Mouse (Mus musculus) stomach, embryonic 15.5 days (tissue): ENCODE data around the gene Rab40c. TPM values are rescaled to one million over a fixed set of nuclear protein-coding genes. Genes with fewer than 3 reads are reported as not detected.

Source experiments
- ATAC-seq: fragments of 200-750 bp; cut with Nextera tagmentation; 2 replicates; pipeline ENCODE4 v1.8.0; 2017; ENCODE audit warnings: low read depth, moderate number of reproducible peaks, moderate TSS enrichment; ENCODE audit not compliant: insufficient read depth, low FRiP score
- H3K27ac ChIP-seq: fragments of 300-500 bp; sonication (generic); 2 replicates; pipeline ENCODE4 v1.5.1; 2015; ENCODE audit warnings: mild to moderate bottlenecking, inconsistent platforms
- H3K27me3 ChIP-seq: fragments of 300-500 bp; sonication (generic); replicated peaks from 2 replicates; pipeline ENCODE4 v1.6.1; 2015; ENCODE audit warnings: inconsistent platforms
- H3K36me3 ChIP-seq: fragments of 300-500 bp; sonication (generic); 2 replicates; pipeline ENCODE4 v1.6.1; 2015; ENCODE audit warnings: inconsistent platforms
- H3K4me1 ChIP-seq: fragments of 300-500 bp; sonication (generic); 2 replicates; pipeline ENCODE4 v1.6.1; 2015; ENCODE audit warnings: inconsistent platforms
- H3K4me2 ChIP-seq: fragments of 300-500 bp; sonication (generic); 2 replicates; pipeline ENCODE4 v1.6.1; 2015; ENCODE audit warnings: mild to moderate bottlenecking, inconsistent platforms
- H3K4me3 ChIP-seq: fragments of 300-500 bp; sonication (generic); replicated peaks from 2 replicates; pipeline ENCODE4 v1.5.1; 2015; ENCODE audit warnings: inconsistent platforms
- H3K9ac ChIP-seq: fragments of 300-500 bp; sonication (generic); 2 replicates; pipeline ENCODE4 v1.6.1; 2015; ENCODE audit warnings: inconsistent platforms
- H3K9me3 ChIP-seq: fragments of 300-500 bp; sonication (generic); 2 replicates; pipeline ENCODE4 v1.6.1; 2016; ENCODE audit warnings: inconsistent platforms
- WGBS: fragments of 180-500 bp; shearing (Covaris S2); methylation state at CpG from one replicate; pipeline ENCODE4 v1.1.7; 2015; 5-methylcytosine and 5-hydroxymethylcytosine counted together
- polyA plus RNA-seq: library from polyadenylated mRNA; unstranded; fragments of >200 nt; fragmentation: Nextera tagmentation; extraction: Ambion mirVana; gene quantifications from 2 replicates; pipeline ENCODE4 v1.2.1, GENCODE M21; 2015

Rab40c gene
- 27.1 and 27.3 TPM in 2 replicates for polyA plus RNA-seq

- H3K9ac ChIP-seq, result peak within 1 kb of the TSS; percentile 88
- under 1% methylated on average over 55 of the region's 78 CpGs for WGBS
- ATAC-seq, result no peak
- no peaks in the 10 kb centered on the region for H3K27me3 ChIP-seq
- peak within 1 kb of the TSS; percentile 98 for H3K27ac ChIP-seq
- H3K36me3 ChIP-seq, result no peaks in the 10 kb centered on the region
- H3K4me1 ChIP-seq, result peaks cover 19% of the 10 kb centered on the region
- peak within 1 kb of the TSS; percentile 83 for H3K4me2 ChIP-seq
- H3K9me3 ChIP-seq, result no peaks in the 10 kb centered on the region
- H3K4me3 ChIP-seq, result peak within 1 kb of the TSS; percentile 92
These were observed at the start of gene Rab40c for GRCm38 (mm10) chr17:25919144-25919785. TSS of gene Rab40c (minus strand) at chr17:25919727.

GRCm38 (mm10) chr17:25968176-25968575 lies 48.6 kb upstream of the Rab40c start:
- Histone ChIP-seq H3K4me1 (0 out of 2 replicates have a peak, but pooled peaks cover 7% of the 10 kb centered on the region), H3K27me3 (no peaks in the 10 kb centered on the region), H3K9me3 (no peaks in the 10 kb centered on the region), H3K4me2 (no peak overlapping the region), H3K4me3 (no peak overlapping the region), H3K27ac (peak overlapping the region; percentile 36; the same call in 1 of the 2 replicates), H3K9ac (no peak overlapping the region), H3K36me3 (no peaks in the 10 kb centered on the region)
- ATAC-seq, result peak; percentile 82
- 82% methylated on average over 1 of the region's 1 CpGs for WGBS

DNA sequence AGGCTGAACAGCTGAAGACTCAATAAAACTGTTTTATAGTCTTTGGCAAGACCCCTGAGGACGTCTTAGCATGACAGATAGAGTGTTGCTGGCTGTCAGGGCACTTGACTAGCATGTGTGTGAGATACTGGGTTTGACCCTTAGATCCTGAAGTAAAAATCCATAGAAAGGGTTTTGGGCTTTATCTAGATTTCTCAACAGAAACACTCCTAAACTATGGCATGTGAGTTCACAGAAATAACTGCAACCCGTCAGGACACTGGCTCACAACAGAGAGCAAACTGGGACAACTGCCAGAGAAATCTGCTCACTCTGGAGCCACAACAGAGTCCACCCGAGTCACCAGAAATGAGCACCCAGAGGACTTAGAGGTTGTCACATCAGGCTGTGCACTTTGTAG lies 48.1 kb upstream of the Rab40c start:
- WGBS, result 46% methylated on average over 3 of the region's 3 CpGs
- H3K9ac ChIP-seq, result no peak overlapping the region
- no peak overlapping the region for H3K4me2 ChIP-seq
- no peak for ATAC-seq
- no peak overlapping the region for H3K4me3 ChIP-seq
- H3K9me3 ChIP-seq, result no peaks in the 10 kb centered on the region
- H3K36me3 ChIP-seq, result no peaks in the 10 kb centered on the region
- H3K4me1 ChIP-seq, result 0 out of 2 replicates have a peak, but pooled peaks cover 7% of the 10 kb centered on the region
- H3K27me3 ChIP-seq, result no peaks in the 10 kb centered on the region
- peak overlapping the region; percentile 36; the same call in 1 of the 2 replicates for H3K27ac ChIP-seq

GRCm38 (mm10) chr17:25964271-25964670 lies 44.7 kb upstream of the Rab40c start:
- H3K27ac ChIP-seq, result no peak overlapping the region
- peaks cover 18% of the 10 kb centered on the region; the same call in 1 of the 2 replicates for H3K36me3 ChIP-seq
- H3K4me2 ChIP-seq, result no peak overlapping the region
- 0 out of 2 replicates have a peak, but pooled peaks have one; percentile 10 for ATAC-seq
- WGBS, result 80% methylated on average over 7 of the region's 7 CpGs
- no peaks in the 10 kb centered on the region for H3K27me3 ChIP-seq
- no peaks in the 10 kb centered on the region for H3K9me3 ChIP-seq
- H3K4me3 ChIP-seq, result no peak overlapping the region
- no peak overlapping the region for H3K9ac ChIP-seq
- 0 out of 2 replicates have a peak, but pooled peaks cover 7% of the 10 kb centered on the region for H3K4me1 ChIP-seq

- Histone ChIP-seq H3K27ac (no peak overlapping the region), H3K4me3 (no peak overlapping the region), H3K4me2 (no peak overlapping the region), H3K9me3 (no peaks in the 10 kb centered on the region), H3K4me1 (0 out of 2 replicates have a peak, but pooled peaks cover 1% of the 10 kb centered on the region), H3K27me3 (no peaks in the 10 kb centered on the region), H3K9ac (no peak overlapping the region), H3K36me3 (peaks cover 18% of the 10 kb centered on the region; the same call in 1 of the 2 replicates)
- ATAC-seq, result no peak
- WGBS, result 88% methylated on average over 7 of the region's 7 CpGs
These were observed 42.9 kb upstream of the Rab40c start for GRCm38 (mm10) chr17:25962413-25962905.

GRCm38 (mm10) chr17:25961566-25961965 lies 42.0 kb upstream of the Rab40c start:
- H3K27ac ChIP-seq, result no peak overlapping the region
- ATAC-seq, result peak; percentile 85
- no peaks in the 10 kb centered on the region for H3K4me1 ChIP-seq
- no peak overlapping the region for H3K4me3 ChIP-seq
- no peak overlapping the region for H3K9ac ChIP-seq
- H3K4me2 ChIP-seq, result no peak overlapping the region
- H3K27me3 ChIP-seq, result no peaks in the 10 kb centered on the region
- no peaks in the 10 kb centered on the region for H3K9me3 ChIP-seq
- H3K36me3 ChIP-seq, result peaks cover 18% of the 10 kb centered on the region; the same call in 1 of the 2 replicates
- 89% methylated on average over 5 of the region's 5 CpGs for WGBS

GRCm38 (mm10) chr17:25959630-25960467 lies 40.3 kb upstream of the Rab40c start:
- Histone ChIP-seq H3K36me3 (peaks cover 18% of the 10 kb centered on the region; the same call in 1 of the 2 replicates), H3K9me3 (no peaks in the 10 kb centered on the region), H3K4me3 (no peak overlapping the region), H3K9ac (no peak overlapping the region), H3K4me2 (no peak overlapping the region), H3K4me1 (no peaks in the 10 kb centered on the region), H3K27me3 (no peaks in the 10 kb centered on the region), H3K27ac (no peak overlapping the region)
- ATAC-seq, result no peak
- 88% methylated on average over 23 of the region's 23 CpGs for WGBS

- Histone ChIP-seq H3K27ac (no peak overlapping the region), H3K27me3 (no peaks in the 10 kb centered on the region), H3K9me3 (no peaks in the 10 kb centered on the region), H3K36me3 (peaks cover 18% of the 10 kb centered on the region; the same call in 1 of the 2 replicates), H3K4me2 (no peak overlapping the region), H3K4me1 (no peaks in the 10 kb centered on the region), H3K9ac (no peak overlapping the region), H3K4me3 (no peak overlapping the region)
- WGBS, result 91% methylated on average over 11 of the region's 11 CpGs
- ATAC-seq, result no peak
These were observed 39.4 kb upstream of the Rab40c start for GRCm38 (mm10) chr17:25958771-25959494.

GRCm38 (mm10) chr17:25957586-25958051 lies 38.1 kb upstream of the Rab40c start:
- H3K4me2 ChIP-seq, result no peak overlapping the region
- ATAC-seq, result no peak
- H3K9ac ChIP-seq, result no peak overlapping the region
- H3K27ac ChIP-seq, result no peak overlapping the region
- 85% methylated on average over 14 of the region's 14 CpGs for WGBS
- H3K36me3 ChIP-seq, result peaks cover 18% of the 10 kb centered on the region; the same call in 1 of the 2 replicates
- no peak overlapping the region for H3K4me3 ChIP-seq
- H3K4me1 ChIP-seq, result no peaks in the 10 kb centered on the region
- H3K27me3 ChIP-seq, result peaks cover 11% of the 10 kb centered on the region
- no peaks in the 10 kb centered on the region for H3K9me3 ChIP-seq

DNA sequence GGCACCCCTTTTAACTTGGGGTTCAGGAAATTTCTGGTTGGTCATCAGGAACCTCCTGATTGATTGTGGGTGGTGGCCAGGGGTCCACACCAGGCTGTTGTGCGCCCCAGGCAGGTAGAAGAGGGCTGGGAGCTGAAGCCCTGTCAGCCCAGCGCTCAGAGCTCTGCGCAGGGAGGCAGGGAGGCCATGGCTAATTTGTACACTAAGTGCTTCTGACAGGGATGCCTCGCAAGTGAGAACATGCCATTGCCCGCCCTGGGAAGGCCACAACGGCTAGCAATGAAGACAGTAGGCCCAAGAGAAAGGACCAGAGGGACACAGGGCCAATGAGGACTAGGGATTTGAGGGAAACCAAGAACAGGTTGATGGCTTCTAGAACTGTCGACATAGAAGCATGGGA lies 37.1 kb upstream of the Rab40c start:
- Histone ChIP-seq H3K4me1 (peaks cover 5% of the 10 kb centered on the region), H3K36me3 (peaks cover 16% of the 10 kb centered on the region; the same call in 1 of the 2 replicates), H3K4me2 (no peak overlapping the region), H3K9me3 (no peaks in the 10 kb centered on the region), H3K9ac (no peak overlapping the region), H3K4me3 (no peak overlapping the region), H3K27ac (no peak overlapping the region), H3K27me3 (peaks cover 21% of the 10 kb centered on the region)
- 77% methylated on average over 7 of the region's 7 CpGs for WGBS
- ATAC-seq, result no peak

DNA sequence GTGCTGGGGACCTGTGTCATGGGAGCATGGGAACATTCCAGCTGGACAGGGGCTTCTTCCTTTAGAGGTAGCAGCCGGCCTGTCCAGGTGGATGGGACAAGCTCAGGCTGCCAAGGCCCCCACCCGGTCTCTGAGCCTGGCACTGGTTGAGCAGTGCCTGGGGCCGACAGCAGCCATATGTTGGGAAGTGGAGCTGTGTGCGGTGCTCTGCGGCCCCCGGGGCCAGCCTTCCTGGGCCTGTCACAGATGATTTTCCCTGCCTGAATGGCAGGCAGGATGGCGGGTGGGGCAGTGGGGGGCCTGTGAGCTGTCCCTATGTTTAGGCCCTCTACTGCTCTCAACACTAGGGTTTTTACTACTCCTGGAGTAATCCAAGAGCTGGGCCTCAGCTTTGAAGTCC lies 36.7 kb upstream of the Rab40c start:
- H3K9ac ChIP-seq, result no peak overlapping the region
- H3K27ac ChIP-seq, result no peak overlapping the region
- WGBS, result 82% methylated on average over 7 of the region's 7 CpGs
- H3K4me2 ChIP-seq, result no peak overlapping the region
- no peaks in the 10 kb centered on the region for H3K9me3 ChIP-seq
- H3K4me1 ChIP-seq, result peaks cover 10% of the 10 kb centered on the region
- no peak overlapping the region for H3K4me3 ChIP-seq
- H3K27me3 ChIP-seq, result peaks cover 26% of the 10 kb centered on the region
- peaks cover 13% of the 10 kb centered on the region; the same call in 1 of the 2 replicates for H3K36me3 ChIP-seq
- ATAC-seq, result no peak
